Mouse (Mus musculus) hindbrain, embryonic 16.5 days (tissue): ENCODE measurements around the gene Dab2. TPM values are rescaled to one million over a fixed set of nuclear protein-coding genes. Genes with fewer than 3 reads are reported as not detected.

Experiments used
- ATAC-seq: fragments of 200-750 bp; cut with Nextera tagmentation; 2 replicates; pipeline ENCODE4 v1.8.0; 2017; ENCODE audit warnings: moderate TSS enrichment, moderate library complexity
- H3K27ac ChIP-seq: fragments of 300-500 bp; sonication (generic); 2 replicates; pipeline ENCODE4 v1.5.1; 2014; ENCODE audit warnings: low read depth, mild to moderate bottlenecking, control low read depth, low read length, moderate library complexity
- H3K27me3 ChIP-seq: fragments of 300-500 bp; sonication (generic); replicated peaks from 2 replicates; pipeline ENCODE4 v1.6.1; 2014; ENCODE audit warnings: low read length; ENCODE audit not compliant: control insufficient read depth, insufficient read depth
- H3K36me3 ChIP-seq: fragments of 300-500 bp; sonication (generic); 2 replicates; pipeline ENCODE4 v1.6.1; 2014; ENCODE audit warnings: mild to moderate bottlenecking, low read length, moderate library complexity, mixed read lengths; ENCODE audit not compliant: control insufficient read depth, insufficient read depth
- H3K4me1 ChIP-seq: fragments of 300-500 bp; sonication (generic); 2 replicates; pipeline ENCODE4 v1.6.1; 2014; ENCODE audit warnings: low read depth, low read length; ENCODE audit not compliant: control insufficient read depth, insufficient read depth
- H3K4me2 ChIP-seq: fragments of 300-500 bp; sonication (generic); 2 replicates; pipeline ENCODE4 v1.6.1; 2014; ENCODE audit warnings: mild to moderate bottlenecking, low read length, control low read depth, moderate library complexity
- H3K4me3 ChIP-seq: fragments of 300-500 bp; sonication (generic); 2 replicates; pipeline ENCODE4 v1.5.1; 2014; ENCODE audit warnings: mild to moderate bottlenecking, low read length, control low read depth, moderate library complexity
- H3K9ac ChIP-seq: fragments of 300-500 bp; sonication (generic); 2 replicates; pipeline ENCODE4 v1.6.1; 2014; ENCODE audit warnings: low read depth, mild to moderate bottlenecking, control low read depth, low read length, moderate library complexity
- H3K9me3 ChIP-seq: fragments of 300-500 bp; sonication (generic); 2 replicates; pipeline ENCODE4 v1.6.1; 2014; ENCODE audit warnings: mild to moderate bottlenecking, low read length, moderate library complexity; ENCODE audit not compliant: control insufficient read depth
- WGBS: fragments of 180-500 bp; shearing (Covaris S2); extraction: QIAGEN DNeasy Blood & Tissue Kit; methylation state at CpG from one replicate; pipeline ENCODE4 v1.1.7; 2014; 5-methylcytosine and 5-hydroxymethylcytosine counted together
- polyA plus RNA-seq: library from polyadenylated mRNA; unstranded; fragments of >200 nt; fragmentation: Nextera tagmentation; extraction: Ambion mirVana; gene quantifications from 2 replicates; pipeline ENCODE4 v1.2.1, GENCODE M21; 2015

Dab2 gene
- polyA plus RNA-seq, 1 experiment from 2014 or later: 16.2 TPM

GRCm38 (mm10) chr15:6386159-6386951, 86.8 kb downstream of the Dab2 start:
- Histone ChIP-seq H3K4me2 (peak overlapping the region; percentile 90), H3K9me3 (no peaks in the 10 kb centered on the region), H3K4me3 (peak overlapping the region; percentile 62), H3K36me3 (no peaks in the 10 kb centered on the region), H3K27me3 (no peaks in the 10 kb centered on the region; the same call in 1 of the 2 replicates), H3K9ac (peak overlapping the region; percentile 64), H3K4me1 (peaks cover 5% of the 10 kb centered on the region), H3K27ac (peak overlapping the region; percentile 37; the same call in 1 of the 2 replicates)
- 3% methylated on average over 49 of the region's 49 CpGs for WGBS
- ATAC-seq: peak; percentile 95

- 9% methylated on average over 19 of the region's 19 CpGs for WGBS
- H3K4me1 ChIP-seq: peaks cover 5% of the 10 kb centered on the region
- no peaks in the 10 kb centered on the region; the same call in 1 of the 2 replicates for H3K27me3 ChIP-seq
- no peaks in the 10 kb centered on the region for H3K9me3 ChIP-seq
- ATAC-seq: no peak; the same call in 1 of the 2 replicates
- H3K4me3 ChIP-seq: peak overlapping the region; percentile 62
- peak overlapping the region; percentile 64 for H3K9ac ChIP-seq
- H3K27ac ChIP-seq: no peak overlapping the region
- peak overlapping the region; percentile 90 for H3K4me2 ChIP-seq
- H3K36me3 ChIP-seq: no peaks in the 10 kb centered on the region
Measured at GRCm38 (mm10) chr15:6386961-6387728, 87.6 kb downstream of the Dab2 start.

- Histone ChIP-seq H3K36me3 (no peaks in the 10 kb centered on the region), H3K4me2 (peak overlapping the region; percentile 90), H3K4me3 (peak overlapping the region; percentile 62), H3K4me1 (peaks cover 5% of the 10 kb centered on the region), H3K27me3 (no peaks in the 10 kb centered on the region; the same call in 1 of the 2 replicates), H3K9me3 (no peaks in the 10 kb centered on the region), H3K27ac (no peak overlapping the region), H3K9ac (no peak overlapping the region)
- 31% methylated on average over 6 of the region's 6 CpGs for WGBS
- ATAC-seq: no peak
Measured at GRCm38 (mm10) chr15:6387729-6388070, 88.1 kb downstream of the Dab2 start.

GRCm38 (mm10) chr15:6388146-6388545, 88.6 kb downstream of the Dab2 start:
- WGBS: 70% methylated on average over 3 of the region's 3 CpGs
- H3K27me3 ChIP-seq: no peaks in the 10 kb centered on the region; the same call in 1 of the 2 replicates
- H3K9me3 ChIP-seq: no peaks in the 10 kb centered on the region
- H3K27ac ChIP-seq: no peak overlapping the region
- H3K9ac ChIP-seq: no peak overlapping the region
- peaks cover 5% of the 10 kb centered on the region for H3K4me1 ChIP-seq
- peak overlapping the region; percentile 62 for H3K4me3 ChIP-seq
- H3K4me2 ChIP-seq: peak overlapping the region; percentile 90
- H3K36me3 ChIP-seq: no peaks in the 10 kb centered on the region
- no peak for ATAC-seq

- Histone ChIP-seq H3K4me1 (peaks cover 5% of the 10 kb centered on the region), H3K27me3 (no peaks in the 10 kb centered on the region; the same call in 1 of the 2 replicates), H3K36me3 (no peaks in the 10 kb centered on the region), H3K4me3 (no peak overlapping the region), H3K27ac (no peak overlapping the region), H3K4me2 (0 out of 2 replicates have a peak overlapping the region, but pooled peaks have one; percentile 90), H3K9me3 (no peaks in the 10 kb centered on the region), H3K9ac (no peak overlapping the region)
- ATAC-seq: no peak
- 92% methylated on average over 7 of the region's 7 CpGs for WGBS
Measured at GRCm38 (mm10) chr15:6388631-6389030, 89.0 kb downstream of the Dab2 start.

- H3K36me3 ChIP-seq: no peaks in the 10 kb centered on the region
- 70% methylated on average over 4 of the region's 4 CpGs for WGBS
- no peak overlapping the region for H3K4me3 ChIP-seq
- no peaks in the 10 kb centered on the region for H3K9me3 ChIP-seq
- peaks cover 5% of the 10 kb centered on the region for H3K4me1 ChIP-seq
- no peak for ATAC-seq
- H3K27me3 ChIP-seq: no peaks in the 10 kb centered on the region; the same call in 1 of the 2 replicates
- no peak overlapping the region for H3K4me2 ChIP-seq
- H3K9ac ChIP-seq: no peak overlapping the region
- H3K27ac ChIP-seq: no peak overlapping the region
Measured at GRCm38 (mm10) chr15:6390106-6390505, 90.5 kb downstream of the Dab2 start.

- no peaks in the 10 kb centered on the region for H3K9me3 ChIP-seq
- H3K4me2 ChIP-seq: no peak overlapping the region
- WGBS: 45% methylated on average over 2 of the region's 2 CpGs
- peaks cover 5% of the 10 kb centered on the region for H3K4me1 ChIP-seq
- no peaks in the 10 kb centered on the region; the same call in 1 of the 2 replicates for H3K27me3 ChIP-seq
- no peaks in the 10 kb centered on the region for H3K36me3 ChIP-seq
- no peak overlapping the region for H3K9ac ChIP-seq
- H3K27ac ChIP-seq: no peak overlapping the region
- H3K4me3 ChIP-seq: no peak overlapping the region
- ATAC-seq: no peak
Measured at GRCm38 (mm10) chr15:6390657-6391056, 91.1 kb downstream of the Dab2 start.

- H3K36me3 ChIP-seq: no peaks in the 10 kb centered on the region
- H3K9ac ChIP-seq: no peak overlapping the region
- H3K4me3 ChIP-seq: no peak overlapping the region
- H3K4me2 ChIP-seq: no peak overlapping the region
- H3K9me3 ChIP-seq: no peaks in the 10 kb centered on the region
- no peaks in the 10 kb centered on the region for H3K4me1 ChIP-seq
- no peak for ATAC-seq
- H3K27ac ChIP-seq: no peak overlapping the region
- 89% methylated on average over 3 of the region's 3 CpGs for WGBS
- H3K27me3 ChIP-seq: no peaks in the 10 kb centered on the region; the same call in 1 of the 2 replicates
Measured at GRCm38 (mm10) chr15:6391886-6392285, 92.3 kb downstream of the Dab2 start.

GRCm38 (mm10) chr15:6393624-6394023, 94.0 kb downstream of the Dab2 start:
- WGBS: 95% methylated on average over 4 of the region's 4 CpGs
- H3K4me1 ChIP-seq: no peaks in the 10 kb centered on the region
- H3K9me3 ChIP-seq: no peaks in the 10 kb centered on the region
- H3K27me3 ChIP-seq: no peaks in the 10 kb centered on the region
- no peak overlapping the region for H3K9ac ChIP-seq
- H3K4me3 ChIP-seq: no peak overlapping the region
- no peak overlapping the region for H3K4me2 ChIP-seq
- H3K36me3 ChIP-seq: no peaks in the 10 kb centered on the region
- ATAC-seq: no peak
- H3K27ac ChIP-seq: no peak overlapping the region
